Comparison of ENCODE assay signal across 17 mouse cellular contexts in genomic region chr4:22485781-22486180, GRCm38 (mm10). TPM values are rescaled to one million over a fixed set of nuclear protein-coding genes. Genes with fewer than 3 reads are reported as not detected.
DNase-seq lines count a peak whose midpoint lies in the region; ATAC-seq lines count a peak whose summit lies in the region.
"Had no signal": no experiment of that assay in that cellular context is flagged by ENCODE, and none has a peak within 500 bp of the region (broad histone marks: within the 10 kb centered on the region; RNA-seq: fewer than 3 reads in every experiment).

No protein-coding gene starts in this region.

- no peaks in the 10 kb centered on the region for H3K27me3 ChIP-seq in forebrain, embryonic 15.5 days
- H3K27me3 ChIP-seq in midbrain, embryonic 10.5 days (ENCODE audit: low read depth, poor library complexity, severe bottlenecking), result peaks cover 37% of the 10 kb centered on the region
- H3K27me3 ChIP-seq in neural tube, embryonic 13.5 days, result peaks cover 4% of the 10 kb centered on the region; the same call in 1 of the 2 replicates

- WGBS in forebrain, embryonic 15.5 days, result 10% methylated on average over 3 of the region's 3 CpGs
- WGBS in midbrain, embryonic 10.5 days, result 3% methylated on average over 3 of the region's 3 CpGs
- WGBS in neural tube, embryonic 13.5 days, result 6% methylated on average over 3 of the region's 3 CpGs

- peak overlapping the region; percentile 100; the same call in 1 of the 2 replicates for H3K27ac ChIP-seq in forebrain, embryonic 15.5 days (replicated peaks)
- peak overlapping the region; percentile 99 for H3K27ac ChIP-seq in midbrain, embryonic 10.5 days (replicated peaks)
- H3K27ac ChIP-seq in neural tube, embryonic 13.5 days (replicated peaks), result no peak overlapping the region; the same call in 1 of the 2 replicates
- H3K27ac ChIP-seq: heart, embryonic 15.5 days; lung, embryonic 15.5 days had no signal

- peak overlapping the region; percentile 99 for H3K9ac ChIP-seq in forebrain, embryonic 15.5 days (replicated peaks)
- peak overlapping the region; percentile 85 for H3K9ac ChIP-seq in neural tube, embryonic 13.5 days
- H3K9ac ChIP-seq: heart, embryonic 15.5 days; lung, embryonic 15.5 days had no signal

- H3K9me3 ChIP-seq in forebrain, embryonic 15.5 days, result no peaks in the 10 kb centered on the region
- no peaks in the 10 kb centered on the region for H3K9me3 ChIP-seq in midbrain, embryonic 10.5 days (replicated peaks)
- no peaks in the 10 kb centered on the region for H3K9me3 ChIP-seq in neural tube, embryonic 13.5 days
- H3K9me3 ChIP-seq: heart, embryonic 15.5 days; lung, embryonic 15.5 days; megakaryocyte, embryonic 14.5 days had no signal

- peaks cover 33% of the 10 kb centered on the region for H3K4me1 ChIP-seq in forebrain, embryonic 15.5 days
- peaks cover 20% of the 10 kb centered on the region for H3K4me1 ChIP-seq in midbrain, embryonic 10.5 days
- H3K4me1 ChIP-seq in neural tube, embryonic 13.5 days (replicated peaks), result peaks cover 41% of the 10 kb centered on the region

- DNase-seq in embryo, embryonic 10 days (ENCODE audit: low spot score), result peak; percentile 3
- no peak for DNase-seq in embryo, embryonic 9.5 days (ENCODE audit: extremely low spot score)
- DNase-seq in midbrain, embryonic 10.5 days (ENCODE audit: low spot score), result no peak
- no peak for DNase-seq in gastrocnemius, adult 8-10 months (ENCODE audit: low spot score in 2 of 2)
- no peak for DNase-seq in right cerebral cortex, postnatal 36 days (ENCODE audit: low spot score in 2 of 2)
- DNase-seq in layer of hippocampus, adult 18-20 months (ENCODE audit: low spot score in 2 of 2), result no peak
- DNase-seq: adrenal gland, postnatal 36 days; cerebellum, adult 11-12 months; gastrocnemius, postnatal 25 days; kidney, postnatal 10 days had no signal

- ATAC-seq in forebrain, embryonic 15.5 days (replicated peaks), result no peak
- no peak for ATAC-seq in neural tube, embryonic 13.5 days (ENCODE audit: low read depth)
- ATAC-seq: inflammation-experienced regulatory T-cells, adult 6 months had no signal

- H3K4me2 ChIP-seq in forebrain, embryonic 15.5 days (replicated peaks), result peak overlapping the region; percentile 99
- H3K4me2 ChIP-seq in neural tube, embryonic 13.5 days, result peak overlapping the region; percentile 97
- H3K4me2 ChIP-seq: lung, embryonic 15.5 days had no signal

- peak overlapping the region; percentile 97 for H3K4me3 ChIP-seq in forebrain, embryonic 15.5 days
- H3K4me3 ChIP-seq in midbrain, embryonic 10.5 days, result peak overlapping the region; percentile 99
- H3K4me3 ChIP-seq in neural tube, embryonic 13.5 days, result peak overlapping the region; percentile 87
- H3K4me3 ChIP-seq: heart, embryonic 15.5 days; lung, embryonic 15.5 days; megakaryocyte, embryonic 14.5 days had no signal

- H3K36me3 ChIP-seq in forebrain, embryonic 15.5 days, result no peaks in the 10 kb centered on the region
- H3K36me3 ChIP-seq in midbrain, embryonic 10.5 days, result peaks cover 20% of the 10 kb centered on the region
- no peaks in the 10 kb centered on the region for H3K36me3 ChIP-seq in neural tube, embryonic 13.5 days
- H3K36me3 ChIP-seq: heart, embryonic 15.5 days; lung, embryonic 15.5 days had no signal

RNA-seq across cellular contexts. Expression of gene Pou3f2, which starts 2.4 kb away (rescaled TPM):
- polyA plus RNA-seq in forebrain, embryonic 15.5 days (2015; fragmentation: Nextera tagmentation; extraction: Ambion mirVana), result 45.6 and 52.8 TPM in 2 replicates
- polyA plus RNA-seq in midbrain, embryonic 10.5 days (2016; fragmentation: Nextera tagmentation; extraction: Ambion mirVana), result 47.9 and 58.5 TPM in 2 replicates
- 20.8 and 25.0 TPM in 2 replicates for polyA plus RNA-seq in neural tube, embryonic 13.5 days (2015; fragmentation: Nextera tagmentation; extraction: Ambion mirVana)
- total RNA-seq in gastrocnemius, adult 8-10 months (2022), result not detected
- 10 to 100 TPM in 1 of 2 experiments, 1 to 10 TPM in 1; 9.7 to 10.6 TPM for total RNA-seq in layer of hippocampus, adult 18-20 months (2021)
- total RNA-seq: gastrocnemius, postnatal 25 days; liver, adult 2 months had no signal
- polyA plus RNA-seq: liver, adult 2 months had no signal
